Mouse (Mus musculus) olfactory bulb, adult 2 months (tissue): Measurements from ENCODE around the gene Khnyn. TPM values are rescaled to one million over a fixed set of nuclear protein-coding genes. Genes with fewer than 3 reads are reported as not detected.

Experiments used
- H3K27ac ChIP-seq: fragments of 200-500 bp; 2 replicates; pipeline ENCODE4 v1.5.1; 2012; ENCODE audit warnings: low read depth, low read length; ENCODE audit not compliant: insufficient read depth
- H3K4me1 ChIP-seq: fragments of 200-500 bp; 2 replicates; pipeline ENCODE4 v1.6.1; 2012; ENCODE audit warnings: low read length; ENCODE audit not compliant: control insufficient read depth, insufficient read depth
- H3K4me3 ChIP-seq: fragments of 200-500 bp; 2 replicates; pipeline ENCODE4 v1.5.1; 2012; ENCODE audit warnings: mild to moderate bottlenecking, low read depth, low read length, moderate library complexity; ENCODE audit not compliant: insufficient read depth
- CTCF ChIP-seq: fragments of 200-500 bp; IDR thresholded peaks from 2 replicates; pipeline ENCODE4 v1.5.1; 2012; ENCODE audit warnings: low read depth, mild to moderate bottlenecking, low read length, moderate library complexity; ENCODE audit not compliant: insufficient read depth
- POLR2A ChIP-seq: fragments of 200-500 bp; IDR thresholded peaks from 2 replicates; pipeline ENCODE4 v1.6.1; 2012; ENCODE audit warnings: mild to moderate bottlenecking, low read depth, low read length, moderate library complexity; ENCODE audit not compliant: insufficient read depth
- WGBS: fragments of 180-500 bp; shearing (Covaris S2); methylation state at CpG from one replicate; pipeline ENCODE4 v1.1.7; 2018; 5-methylcytosine and 5-hydroxymethylcytosine counted together
- polyA plus RNA-seq: library from polyadenylated mRNA; stranded (reverse); fragments of >200 nt; gene quantifications from 2 replicates; pipeline ENCODE4 v1.2.4, GENCODE M21; 2012; ENCODE audit warnings: low replicate concordance; ENCODE audit not compliant: missing spikeins, insufficient read depth, insufficient read length

The Khnyn gene
- polyA plus RNA-seq, 1 experiment, result not detected

- TF ChIP-seq CTCF, result no peak
- TF ChIP-seq POLR2A, result no peak; the same call in 1 of the 2 replicates
- peak within 1 kb of the TSS; percentile 17; the same call in 1 of the 2 replicates for H3K27ac ChIP-seq
- peaks cover 14% of the 10 kb centered on the region for H3K4me1 ChIP-seq
- WGBS, result 5% methylated on average over 32 of the region's 33 CpGs
- H3K4me3 ChIP-seq, result peak within 1 kb of the TSS; percentile 52
These were observed 31.0 kb upstream of the Khnyn start, which contains the start of gene Nynrin for GRCm38 (mm10) chr14:55853621-55854285. TSS of gene Nynrin (plus strand) at chr14:55854010.

GRCm38 (mm10) chr14:55854406-55855100 lies 30.2 kb upstream of the Khnyn start:
- TF ChIP-seq CTCF (no peak), POLR2A (no peak)
- 15% methylated on average over 9 of the region's 9 CpGs for WGBS
- Histone ChIP-seq H3K27ac (0 out of 2 replicates have a peak overlapping the region, but pooled peaks have one; percentile 6), H3K4me3 (peak overlapping the region; percentile 52), H3K4me1 (peaks cover 14% of the 10 kb centered on the region)

GRCm38 (mm10) chr14:55855101-55855561 lies 29.6 kb upstream of the Khnyn start:
- WGBS, result 31% methylated on average over 4 of the region's 4 CpGs
- Histone ChIP-seq H3K4me1 (peaks cover 14% of the 10 kb centered on the region), H3K4me3 (peak overlapping the region; percentile 52), H3K27ac (0 out of 2 replicates have a peak overlapping the region, but pooled peaks have one; percentile 6)
- TF ChIP-seq POLR2A (no peak), CTCF (no peak)

GRCm38 (mm10) chr14:55857588-55857987 lies 27.2 kb upstream of the Khnyn start:
- WGBS, result 77% methylated on average over 4 of the region's 4 CpGs
- Histone ChIP-seq H3K4me1 (peaks cover 14% of the 10 kb centered on the region), H3K4me3 (no peak overlapping the region), H3K27ac (no peak overlapping the region)
- TF ChIP-seq CTCF, result no peak
- no peak for TF ChIP-seq POLR2A

- no peak overlapping the region for H3K27ac ChIP-seq
- 68% methylated on average over 6 of the region's 6 CpGs for WGBS
- H3K4me3 ChIP-seq, result no peak overlapping the region
- TF ChIP-seq POLR2A (no peak), CTCF (no peak)
- H3K4me1 ChIP-seq, result 0 out of 2 replicates have a peak, but pooled peaks cover 4% of the 10 kb centered on the region
These were observed 22.6 kb upstream of the Khnyn start for GRCm38 (mm10) chr14:55862186-55862585.

- no peak overlapping the region for H3K4me3 ChIP-seq
- H3K27ac ChIP-seq, result no peak overlapping the region
- H3K4me1 ChIP-seq, result no peaks in the 10 kb centered on the region
- WGBS, result 96% methylated on average over 10 of the region's 10 CpGs
- TF ChIP-seq CTCF (no peak), POLR2A (no peak)
These were observed 21.8 kb upstream of the Khnyn start for GRCm38 (mm10) chr14:55862970-55863369.

GRCm38 (mm10) chr14:55863773-55864172 lies 21.0 kb upstream of the Khnyn start:
- Histone ChIP-seq H3K4me3 (no peak overlapping the region), H3K4me1 (no peaks in the 10 kb centered on the region), H3K27ac (no peak overlapping the region)
- WGBS, result 43% methylated on average over 7 of the region's 7 CpGs
- TF ChIP-seq POLR2A, result no peak
- TF ChIP-seq CTCF, result peak; percentile 79

GRCm38 (mm10) chr14:55866962-55867361 lies 17.8 kb upstream of the Khnyn start:
- no peaks in the 10 kb centered on the region for H3K4me1 ChIP-seq
- H3K4me3 ChIP-seq, result no peak overlapping the region
- H3K27ac ChIP-seq, result no peak overlapping the region
- TF ChIP-seq POLR2A (no peak), CTCF (peak; percentile 6; the same call in 1 of the 2 replicates)
- WGBS, result 38% methylated on average over 4 of the region's 4 CpGs
